Mouse (Mus musculus) cerebellum, adult 2 months (tissue): ENCODE results near the gene Hamp2. TPM values are rescaled to one million over a fixed set of nuclear protein-coding genes. Genes with fewer than 3 reads are reported as not detected.

ENCODE experiments used
- DNase-seq, 2 experiments: peaks; one replicate each; pipeline ENCODE4 v3.0.0; 2021
- H3K27ac ChIP-seq: fragments of 200-500 bp; 2 replicates; pipeline ENCODE4 v1.5.1; 2012; ENCODE audit warnings: low read length, control low read depth, inconsistent platforms; ENCODE audit not compliant: insufficient read depth
- H3K27me3 ChIP-seq: fragments of 200-500 bp; 2 replicates; pipeline ENCODE4 v1.6.1; 2012; ENCODE audit warnings: inconsistent platforms, mild to moderate bottlenecking, low read length, moderate library complexity; ENCODE audit not compliant: control insufficient read depth, insufficient read depth
- H3K4me1 ChIP-seq: fragments of 200-500 bp; 2 replicates; pipeline ENCODE4 v1.6.1; 2011; ENCODE audit warnings: low read length; ENCODE audit not compliant: control insufficient read depth, insufficient read depth
- H3K4me3 ChIP-seq: fragments of 200-500 bp; replicated peaks from 2 replicates; pipeline ENCODE3; 2011; ENCODE audit warnings: mild to moderate bottlenecking, low read depth, low read length, control low read depth; ENCODE audit not compliant: insufficient read depth
- CTCF ChIP-seq: fragments of 200-500 bp; IDR thresholded peaks from 2 replicates; pipeline ENCODE4 v1.5.1; 2011; ENCODE audit warnings: low read depth, mild to moderate bottlenecking, control low read depth, low read length, moderate library complexity, borderline replicate concordance; ENCODE audit not compliant: insufficient read depth
- POLR2A ChIP-seq: fragments of 200-500 bp; IDR thresholded peaks from 2 replicates; pipeline ENCODE4 v1.6.1; 2011; ENCODE audit warnings: low read length, control low read depth, borderline replicate concordance; ENCODE audit not compliant: insufficient read depth
- WGBS: fragments of 180-500 bp; shearing (Covaris S2); methylation state at CpG from one replicate; pipeline ENCODE4 v1.1.7; 2018; 5-methylcytosine and 5-hydroxymethylcytosine counted together
- polyA plus RNA-seq: library from polyadenylated mRNA; depleted of rRNA; stranded (reverse); fragments of >200 nt; gene quantifications from 2 replicates; pipeline ENCODE4 v1.2.3, GENCODE M21; 2012; rRNA removed

The Hamp2 gene
- polyA plus RNA-seq, 1 experiment = not detected

- no peaks in the 10 kb centered on the region; the same call in 1 of the 2 replicates for H3K27me3 ChIP-seq
- no peak for DNase-seq
- H3K4me3 ChIP-seq = no peak within 1 kb of the TSS
- no peaks in the 10 kb centered on the region for H3K4me1 ChIP-seq
- no peak within 1 kb of the TSS for H3K27ac ChIP-seq
- TF ChIP-seq POLR2A (no peak), CTCF (no peak)
- 73% methylated on average over 7 of the region's 7 CpGs for WGBS
Measured at GRCm38 (mm10) chr7:30880176-30880575, 44.3 kb downstream of the Hamp2 start, which contains the start of gene Cd22. Gene Cd22, minus strand, starts transcription at chr7:30880342.

DNA sequence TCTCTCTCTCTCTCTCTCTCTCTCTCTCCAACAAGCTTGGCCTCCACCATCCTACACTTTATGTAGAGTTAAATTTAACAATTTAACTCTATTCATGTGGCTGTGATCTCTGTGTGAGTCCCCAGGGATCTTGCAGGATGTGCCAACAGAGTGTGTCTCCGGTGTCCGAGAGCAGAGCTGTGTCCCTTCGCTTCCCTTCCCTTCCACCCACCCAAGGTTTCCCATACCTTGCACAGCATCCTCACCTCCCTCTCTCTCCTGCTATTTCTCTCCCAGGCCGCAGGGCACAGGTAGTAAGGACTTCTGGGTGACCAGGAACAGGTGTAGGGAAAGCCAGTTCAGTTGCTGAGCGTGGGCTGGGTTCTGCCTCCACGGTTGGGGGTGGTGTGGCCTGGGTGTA lies 45.5 kb downstream of the Hamp2 start:
- WGBS = 70% methylated on average over 6 of the region's 6 CpGs
- Histone ChIP-seq H3K27me3 (no peaks in the 10 kb centered on the region; the same call in 1 of the 2 replicates), H3K27ac (no peak overlapping the region), H3K4me1 (no peaks in the 10 kb centered on the region), H3K4me3 (no peak overlapping the region)
- TF ChIP-seq POLR2A (no peak), CTCF (no peak)
- no peak for DNase-seq

DNA sequence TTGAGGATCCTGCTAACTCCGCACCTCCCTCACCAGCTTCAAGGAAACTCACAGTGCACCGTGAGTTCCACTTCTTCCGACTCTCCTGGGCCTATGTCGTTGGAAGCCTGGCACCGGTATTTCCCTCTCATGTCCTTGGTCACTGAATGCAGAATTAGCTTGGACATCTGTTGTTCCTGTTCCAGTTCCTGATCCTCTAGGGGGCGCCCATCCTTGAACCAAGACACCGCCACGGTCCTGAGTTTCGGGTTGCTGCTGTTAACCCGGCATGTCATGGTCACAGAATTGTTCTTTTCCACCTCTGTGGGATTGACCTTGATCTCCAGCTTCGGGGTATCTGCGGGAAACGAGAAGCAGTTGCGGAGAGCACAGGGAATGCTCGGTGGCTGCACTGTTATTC lies 51.4 kb downstream of the Hamp2 start:
- no peak overlapping the region for H3K4me3 ChIP-seq
- H3K27ac ChIP-seq = no peak overlapping the region
- no peaks in the 10 kb centered on the region for H3K27me3 ChIP-seq
- peak; percentile 61 to 64 for DNase-seq
- TF ChIP-seq CTCF = peak; percentile 63
- no peak for TF ChIP-seq POLR2A
- 17% methylated on average over 15 of the region's 15 CpGs for WGBS
- no peaks in the 10 kb centered on the region for H3K4me1 ChIP-seq

Other genes starting within 250 kb of the Hamp2 start
- not detected in 2 replicates for gene 2200002J24Rik, start 225.8 kb downstream of the Hamp2 start, polyA plus RNA-seq
- 0.33 and 0.39 TPM in 2 replicates for gene Atp4a, start 212.5 kb downstream of the Hamp2 start, polyA plus RNA-seq
- gene Tmem147, start 195.1 kb downstream of the Hamp2 start, polyA plus RNA-seq = 247 TPM in 2 replicates
- gene Gapdhs, start 181.0 kb downstream of the Hamp2 start, polyA plus RNA-seq = not detected in 2 replicates
- gene Sbsn, start 173.2 kb downstream of the Hamp2 start, polyA plus RNA-seq = 6.3 and 6.9 TPM in 2 replicates
- 1.4 and 1.8 TPM in 2 replicates for gene Dmkn, start 160.9 kb downstream of the Hamp2 start, polyA plus RNA-seq
- not detected in 2 replicates for gene Krtdap, start 136.8 kb downstream of the Hamp2 start, polyA plus RNA-seq
- 0.03 TPM in 1 of 2 replicates, not detected in the other for gene Ffar2, start 100.9 kb downstream of the Hamp2 start, polyA plus RNA-seq
- not detected in 2 replicates for gene Ffar3, start 68.5 kb downstream of the Hamp2 start, polyA plus RNA-seq
- not detected in 2 replicates for gene Ffar1, start 63.1 kb downstream of the Hamp2 start, polyA plus RNA-seq
- 0.11 and 0.19 TPM in 2 replicates for gene Cd22, start 44.3 kb downstream of the Hamp2 start, polyA plus RNA-seq
- gene Mag, start 9.8 kb downstream of the Hamp2 start, polyA plus RNA-seq = 683 and 783 TPM in 2 replicates
- not detected in 2 replicates for gene Hamp, start 19.4 kb upstream of the Hamp2 start, polyA plus RNA-seq
- 226 and 230 TPM in 2 replicates for gene Usf2, start 32.1 kb upstream of the Hamp2 start, polyA plus RNA-seq
- 9.2 and 9.4 TPM in 2 replicates for gene Lsr, start 48.8 kb upstream of the Hamp2 start, polyA plus RNA-seq
- gene Fam187b, start 49.1 kb upstream of the Hamp2 start, polyA plus RNA-seq = 0.13 and 0.29 TPM in 2 replicates
- gene Fxyd5, start 117.8 kb upstream of the Hamp2 start, polyA plus RNA-seq = 9.0 and 14.8 TPM in 2 replicates
- gene Fxyd7, start 126.8 kb upstream of the Hamp2 start, polyA plus RNA-seq = 72.5 and 99.7 TPM in 2 replicates
- 202 and 222 TPM in 2 replicates for gene Fxyd1, start 132.5 kb upstream of the Hamp2 start, polyA plus RNA-seq
- gene Lgi4, start 134.7 kb upstream of the Hamp2 start, polyA plus RNA-seq = 48.9 and 54.2 TPM in 2 replicates
- gene Fxyd3, start 152.0 kb upstream of the Hamp2 start, polyA plus RNA-seq = 1.3 and 1.4 TPM in 2 replicates
- gene Hpn, start 190.6 kb upstream of the Hamp2 start, polyA plus RNA-seq = 9.4 and 10.8 TPM in 2 replicates
- gene Scn1b, start 202.3 kb upstream of the Hamp2 start, polyA plus RNA-seq = 1,376 and 1,380 TPM in 2 replicates
- gene Gramd1a, start 231.2 kb upstream of the Hamp2 start, polyA plus RNA-seq = 148 and 153 TPM in 2 replicates